Mouse (Mus musculus) midbrain, embryonic 14.5 days (tissue): ENCODE data around the gene Prkar1b. TPM values are rescaled to one million over a fixed set of nuclear protein-coding genes. Genes with fewer than 3 reads are reported as not detected.

Experiments
- ATAC-seq: fragments of 200-750 bp; cut with Nextera tagmentation; 2 replicates; pipeline ENCODE4 v1.8.0; 2017; ENCODE audit warnings: moderate number of reproducible peaks, moderate library complexity; ENCODE audit not compliant: low FRiP score, low TSS enrichment
- DNase-seq: peaks from one replicate; pipeline ENCODE4 v3.0.0-alpha.2; 2015
- H3K27ac ChIP-seq: fragments of 300-500 bp; sonication (generic); replicated peaks from 2 replicates; pipeline ENCODE4 v1.5.1; 2014; ENCODE audit warnings: mild to moderate bottlenecking, low read depth, low read length, moderate library complexity
- H3K27me3 ChIP-seq: fragments of 300-500 bp; sonication (generic); 2 replicates; pipeline ENCODE4 v1.6.1; 2014; ENCODE audit warnings: low read length, control low read depth, mixed read lengths; ENCODE audit not compliant: control insufficient read depth, insufficient read depth
- H3K36me3 ChIP-seq: fragments of 300-500 bp; sonication (generic); 2 replicates; pipeline ENCODE4 v1.6.1; 2014; ENCODE audit warnings: low read length, control low read depth; ENCODE audit not compliant: control insufficient read depth, insufficient read depth
- H3K4me1 ChIP-seq: fragments of 300-500 bp; sonication (generic); 2 replicates; pipeline ENCODE4 v1.6.1; 2014; ENCODE audit warnings: mild to moderate bottlenecking, antibody characterized with exemption, low read length, control low read depth; ENCODE audit not compliant: control insufficient read depth, insufficient read depth
- H3K4me2 ChIP-seq: fragments of 300-500 bp; sonication (generic); 2 replicates; pipeline ENCODE4 v1.6.1; 2014; ENCODE audit warnings: mild to moderate bottlenecking, low read length, moderate library complexity
- H3K4me3 ChIP-seq: fragments of 300-500 bp; sonication (generic); replicated peaks from 2 replicates; pipeline ENCODE4 v1.5.1; 2014; ENCODE audit warnings: low read depth, low read length
- H3K9ac ChIP-seq: fragments of 300-500 bp; sonication (generic); replicated peaks from 2 replicates; pipeline ENCODE4 v1.6.1; 2014; ENCODE audit warnings: mild to moderate bottlenecking, low read length, moderate library complexity
- H3K9me3 ChIP-seq: fragments of 300-500 bp; sonication (generic); 2 replicates; pipeline ENCODE4 v1.6.1; 2016; ENCODE audit warnings: low read length, control low read depth, mixed read lengths; ENCODE audit not compliant: control insufficient read depth
- WGBS: fragments of 180-500 bp; shearing (Covaris S2); extraction: QIAGEN DNeasy Blood & Tissue Kit; methylation state at CpG from one replicate; pipeline ENCODE4 v1.1.7; 2014; 5-methylcytosine and 5-hydroxymethylcytosine counted together
- polyA plus RNA-seq: library from polyadenylated mRNA; unstranded; fragments of >200 nt; fragmentation: Nextera tagmentation; extraction: Ambion mirVana; gene quantifications from 2 replicates; pipeline ENCODE4 v1.2.1, GENCODE M21; 2014

Gene Prkar1b
- polyA plus RNA-seq, 1 experiment from 2014 or later: 169 TPM

- ATAC-seq (no peak), DNase-seq (no peak)
- Histone ChIP-seq H3K4me2 (no peak overlapping the region), H3K36me3 (peaks cover 2% of the 10 kb centered on the region; the same call in 1 of the 2 replicates), H3K9ac (no peak overlapping the region), H3K27me3 (no peaks in the 10 kb centered on the region), H3K4me1 (no peaks in the 10 kb centered on the region), H3K4me3 (no peak overlapping the region), H3K27ac (no peak overlapping the region), H3K9me3 (no peaks in the 10 kb centered on the region)
- 95% methylated on average over 5 of the region's 5 CpGs for WGBS
These were observed 61.6 kb downstream of the Prkar1b start for GRCm38 (mm10) chr5:139088173-139088572.

DNA sequence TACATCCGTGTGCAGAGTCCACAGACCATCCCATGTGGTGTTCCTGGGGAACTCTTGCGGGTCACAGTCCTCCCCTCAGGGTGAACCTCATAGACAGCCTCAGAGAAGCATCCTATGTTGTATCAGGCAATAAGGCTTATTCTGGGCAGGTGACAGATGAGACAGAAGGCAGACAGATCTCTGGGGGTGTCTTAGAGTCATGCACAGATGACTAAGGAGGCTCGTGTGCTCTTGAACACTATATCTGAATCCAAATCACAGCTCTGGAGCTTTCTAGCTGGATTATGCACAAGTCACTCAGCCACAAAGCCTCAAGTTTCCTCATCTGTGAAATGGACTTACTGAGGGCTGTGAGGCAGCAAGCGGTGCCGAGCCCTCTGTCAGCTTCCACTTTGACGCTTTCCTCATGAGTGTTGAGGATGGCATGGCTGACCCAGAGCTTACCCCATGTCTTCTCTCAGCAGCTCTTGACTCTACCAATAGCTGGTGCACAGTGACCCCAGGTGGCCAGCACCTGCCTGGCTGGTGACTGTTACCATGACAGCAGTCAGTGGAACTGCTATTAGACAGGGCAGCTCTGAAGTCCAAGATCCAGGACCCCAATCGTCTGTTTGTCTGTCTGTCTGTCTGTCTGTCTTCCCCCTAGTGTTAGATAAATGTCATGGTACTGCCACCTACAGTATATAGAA, 64.8 kb downstream of the Prkar1b start:
- DNase-seq (peak; percentile 59), ATAC-seq (no peak)

GRCm38 (mm10) chr5:139084302-139084701, 65.5 kb downstream of the Prkar1b start:
- ATAC-seq: no peak
- 84% methylated on average over 6 of the region's 6 CpGs for WGBS
- no peak for DNase-seq

More for the DNA sequence above, 64.8 kb downstream of the Prkar1b start:
- H3K4me3 ChIP-seq: no peak overlapping the region
- H3K9me3 ChIP-seq: no peaks in the 10 kb centered on the region
- WGBS: 81% methylated on average over 7 of the region's 7 CpGs
- H3K4me2 ChIP-seq: no peak overlapping the region
- H3K36me3 ChIP-seq: peaks cover 2% of the 10 kb centered on the region; the same call in 1 of the 2 replicates
- H3K9ac ChIP-seq: no peak overlapping the region
- no peak overlapping the region for H3K27ac ChIP-seq
- no peaks in the 10 kb centered on the region for H3K27me3 ChIP-seq
- H3K4me1 ChIP-seq: no peaks in the 10 kb centered on the region

GRCm38 (mm10) chr5:139083841-139084240, 66.0 kb downstream of the Prkar1b start:
- Histone ChIP-seq H3K9ac (no peak overlapping the region), H3K9me3 (no peaks in the 10 kb centered on the region), H3K4me2 (no peak overlapping the region), H3K27ac (no peak overlapping the region), H3K36me3 (peaks cover 2% of the 10 kb centered on the region; the same call in 1 of the 2 replicates), H3K4me3 (no peak overlapping the region), H3K27me3 (no peaks in the 10 kb centered on the region), H3K4me1 (no peaks in the 10 kb centered on the region)
- 78% methylated on average over 4 of the region's 4 CpGs for WGBS
- DNase-seq: no peak
- ATAC-seq: no peak

More at GRCm38 (mm10) chr5:139084302-139084701, 65.5 kb downstream of the Prkar1b start:
- no peaks in the 10 kb centered on the region for H3K9me3 ChIP-seq
- H3K9ac ChIP-seq: no peak overlapping the region
- no peaks in the 10 kb centered on the region for H3K4me1 ChIP-seq
- peaks cover 2% of the 10 kb centered on the region; the same call in 1 of the 2 replicates for H3K36me3 ChIP-seq
- no peak overlapping the region for H3K4me2 ChIP-seq
- no peak overlapping the region for H3K27ac ChIP-seq
- H3K4me3 ChIP-seq: no peak overlapping the region
- no peaks in the 10 kb centered on the region for H3K27me3 ChIP-seq

GRCm38 (mm10) chr5:139081370-139081769, 68.4 kb downstream of the Prkar1b start:
- Histone ChIP-seq H3K36me3 (peaks cover 2% of the 10 kb centered on the region; the same call in 1 of the 2 replicates), H3K4me1 (peaks cover 3% of the 10 kb centered on the region; the same call in 1 of the 2 replicates), H3K27ac (no peak overlapping the region), H3K27me3 (no peaks in the 10 kb centered on the region), H3K9ac (no peak overlapping the region), H3K4me2 (no peak overlapping the region), H3K9me3 (no peaks in the 10 kb centered on the region), H3K4me3 (no peak overlapping the region)
- DNase-seq: no peak
- 48% methylated on average over 6 of the region's 6 CpGs for WGBS
- no peak for ATAC-seq

- Histone ChIP-seq H3K4me2 (no peak overlapping the region), H3K4me1 (peaks cover 3% of the 10 kb centered on the region), H3K27ac (no peak overlapping the region), H3K9me3 (no peaks in the 10 kb centered on the region), H3K4me3 (no peak overlapping the region), H3K27me3 (no peaks in the 10 kb centered on the region), H3K36me3 (no peaks in the 10 kb centered on the region), H3K9ac (no peak overlapping the region)
- ATAC-seq (no peak), DNase-seq (no peak)
- 44% methylated on average over 4 of the region's 4 CpGs for WGBS
These were observed 71.7 kb downstream of the Prkar1b start for GRCm38 (mm10) chr5:139078156-139078462.

DNA sequence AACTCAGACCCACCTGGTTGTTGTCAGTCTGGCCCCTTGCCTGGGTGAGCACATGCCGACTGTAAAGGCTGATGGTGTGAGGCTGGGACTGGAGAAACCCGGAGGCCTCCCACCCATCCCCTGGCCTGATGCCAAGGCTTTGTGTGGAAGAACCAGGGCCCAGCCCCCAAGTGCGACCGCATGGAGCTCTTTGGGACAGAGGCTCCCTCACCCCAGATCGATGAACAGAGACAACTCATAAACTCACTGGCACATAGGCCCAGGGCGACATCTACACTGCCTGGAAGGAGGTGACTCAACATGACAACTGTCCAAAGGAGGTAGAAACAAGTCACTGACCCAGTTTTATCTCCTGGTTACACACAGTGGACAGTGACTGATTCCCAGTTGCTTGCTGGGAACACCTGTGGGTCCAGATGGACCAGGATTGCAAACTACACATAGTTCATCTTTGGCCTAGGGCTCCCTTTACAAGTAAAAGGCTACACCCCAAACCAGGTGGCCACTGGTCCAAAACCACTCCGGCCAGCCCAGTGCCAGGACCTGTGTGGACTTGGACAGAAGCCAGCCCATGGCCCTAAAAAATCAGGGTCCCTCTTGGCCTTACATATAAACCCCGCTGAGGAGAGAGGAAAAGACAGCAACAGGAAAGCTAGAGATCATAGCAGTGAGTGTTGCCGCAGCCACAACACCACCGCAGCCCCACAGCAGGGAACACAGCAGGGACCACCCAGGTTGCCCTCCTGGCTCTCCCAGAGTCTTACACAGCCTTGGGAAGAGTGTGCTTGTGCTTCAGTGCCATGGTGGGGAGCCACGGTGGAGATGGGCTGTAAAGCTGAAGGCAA, 72.3 kb downstream of the Prkar1b start:
- H3K4me2 ChIP-seq: no peak overlapping the region
- peaks cover 3% of the 10 kb centered on the region for H3K4me1 ChIP-seq
- no peaks in the 10 kb centered on the region for H3K27me3 ChIP-seq
- 63% methylated on average over 11 of the region's 11 CpGs for WGBS
- H3K4me3 ChIP-seq: no peak overlapping the region
- no peak for DNase-seq
- no peak for ATAC-seq
- no peaks in the 10 kb centered on the region for H3K36me3 ChIP-seq
- no peak overlapping the region for H3K27ac ChIP-seq
- no peak overlapping the region for H3K9ac ChIP-seq
- H3K9me3 ChIP-seq: no peaks in the 10 kb centered on the region

- no peak for ATAC-seq
- no peak for DNase-seq
These were observed 73.4 kb downstream of the Prkar1b start for GRCm38 (mm10) chr5:139076450-139076849.

More at GRCm38 (mm10) chr5:139076450-139076849, 73.4 kb downstream of the Prkar1b start:
- WGBS: 84% methylated on average over 7 of the region's 7 CpGs
- no peak overlapping the region for H3K27ac ChIP-seq
- H3K27me3 ChIP-seq: no peaks in the 10 kb centered on the region
- H3K9me3 ChIP-seq: no peaks in the 10 kb centered on the region
- H3K4me2 ChIP-seq: no peak overlapping the region
- H3K36me3 ChIP-seq: no peaks in the 10 kb centered on the region
- H3K4me3 ChIP-seq: no peak overlapping the region
- H3K4me1 ChIP-seq: peaks cover 3% of the 10 kb centered on the region
- H3K9ac ChIP-seq: no peak overlapping the region
